Mouse (Mus musculus) megakaryocyte progenitor cell, adult 5-6 weeks (primary cell): Measurements from ENCODE around the gene Zc3h12c. TPM values are rescaled to one million over a fixed set of nuclear protein-coding genes. Genes with fewer than 3 reads are reported as not detected.

Experiments
- total RNA-seq, 2 experiments: library from RNA; stranded (forward) in 1 of 2; stranded (reverse) in 1 of 2; fragments of 157-497, 149-512 nt in 1 of 2; fragments of 200-1000 nt in 1 of 2; gene quantifications; 2 replicates each; pipeline versions ENCODE4 v1.2.3 to v1.2.4; 2015 to 2017

Zc3h12c gene
- total RNA-seq, 2 experiments from 2014 or later, result 4.3 TPM

Other genes starting within 250 kb of the Zc3h12c start
- gene Fdx1, start 205.0 kb downstream of the Zc3h12c start, total RNA-seq (2015), result 25.7 and 30.4 TPM in 2 replicates
- 4.7 and 7.0 TPM in 2 replicates for gene Fdx1, start 205.0 kb downstream of the Zc3h12c start, total RNA-seq (2017)
- gene Rdx, start 121.4 kb downstream of the Zc3h12c start, total RNA-seq (2015), result 95.2 and 95.3 TPM in 2 replicates
- gene Rdx, start 121.4 kb downstream of the Zc3h12c start, total RNA-seq (2017), result 212 and 232 TPM in 2 replicates